Mouse (Mus musculus): ENCODE data around the gene Trim16.

Trim16 gene

DNA sequence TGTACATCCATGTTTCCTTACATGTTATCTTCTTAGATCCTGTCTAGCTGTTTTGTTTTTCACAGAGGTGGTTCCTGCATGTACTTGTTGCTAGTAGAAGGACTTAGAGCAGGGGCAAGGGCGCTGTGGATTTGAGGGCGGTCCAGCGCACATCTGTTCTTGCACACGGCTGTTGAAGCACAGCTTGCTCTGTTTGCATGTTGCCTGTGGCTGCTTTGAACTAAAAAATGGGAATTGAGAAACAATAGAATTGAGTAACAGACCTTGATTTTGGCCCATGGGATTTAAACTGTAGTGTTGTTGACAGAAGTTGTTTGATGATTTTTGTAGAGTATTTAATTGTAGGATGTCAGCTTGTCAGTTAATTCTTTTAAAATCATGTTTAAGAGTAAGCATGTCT lies 70.8 kb downstream of the Trim16 start:
- no peak for DNase-seq (ENCODE audit: low read depth in 2 of 2, low spot score in 2 of 2)

DNA sequence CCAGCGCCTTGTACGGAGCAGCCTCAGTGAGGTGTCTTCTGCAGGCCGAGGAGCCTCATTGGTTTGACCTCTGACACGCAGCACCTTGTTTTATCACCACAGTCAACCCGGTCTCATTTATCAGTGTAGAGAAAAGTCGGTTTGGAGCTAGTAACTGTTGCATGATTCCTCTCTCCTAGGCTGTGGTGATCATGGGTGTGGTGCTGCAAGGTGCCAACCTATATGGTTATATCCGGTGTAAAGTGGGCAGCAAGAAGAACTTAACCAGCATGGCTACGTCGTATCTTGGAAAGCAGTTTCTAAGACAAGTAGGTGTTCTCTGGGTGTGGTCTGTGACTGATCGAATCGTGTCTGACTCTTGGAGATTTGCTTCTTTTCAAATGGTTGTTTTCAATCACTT lies 71.7 kb downstream of the Trim16 start:
- no peak for DNase-seq (ENCODE audit: low read depth in 2 of 2, low spot score in 2 of 2)

Measured in CD8-positive naive resting alpha-beta T cell, adult 2 months (primary cell).